Mouse (Mus musculus) midbrain, embryonic 11.5 days (tissue): ENCODE results near the gene Gapdh. TPM values are rescaled to one million over a fixed set of nuclear protein-coding genes. Genes with fewer than 3 reads are reported as not detected.
A peak's percentile ranks its signal among the peaks of the same experiment; 100 is the strongest.

Experiments
- ATAC-seq: fragments of 200-750 bp; cut with Nextera tagmentation; 2 replicates; pipeline ENCODE4 v1.8.0; 2017; ENCODE audit warnings: moderate TSS enrichment, moderate library complexity; ENCODE audit not compliant: low FRiP score
- DNase-seq: peaks from one replicate; pipeline ENCODE4 v3.0.0; 2015; ENCODE audit warnings: low spot score; ENCODE audit errors: missing footprints
- H3K27ac ChIP-seq: fragments of 300-500 bp; sonication (generic); 2 replicates; pipeline ENCODE4 v1.5.1; 2014; ENCODE audit warnings: low read depth, low read length
- H3K27me3 ChIP-seq: fragments of 300-500 bp; sonication (generic); 2 replicates; pipeline ENCODE4 v1.6.1; 2014; ENCODE audit warnings: mild to moderate bottlenecking, low read length, moderate library complexity, mixed read lengths; ENCODE audit not compliant: control insufficient read depth, insufficient read depth
- H3K36me3 ChIP-seq: fragments of 300-500 bp; sonication (generic); 2 replicates; pipeline ENCODE4 v1.6.1; 2014; ENCODE audit warnings: mild to moderate bottlenecking, low read length, moderate library complexity, mixed read lengths; ENCODE audit not compliant: control insufficient read depth, insufficient read depth
- H3K4me1 ChIP-seq: fragments of 300-500 bp; sonication (generic); 2 replicates; pipeline ENCODE4 v1.6.1; 2014; ENCODE audit warnings: low read length; ENCODE audit not compliant: control insufficient read depth, insufficient read depth
- H3K4me2 ChIP-seq: fragments of 300-500 bp; sonication (generic); 2 replicates; pipeline ENCODE4 v1.6.1; 2014; ENCODE audit warnings: mild to moderate bottlenecking, moderate library complexity
- H3K4me3 ChIP-seq: fragments of 300-500 bp; sonication (generic); 2 replicates; pipeline ENCODE4 v1.5.1; 2014; ENCODE audit warnings: low read depth, low read length
- H3K9ac ChIP-seq: fragments of 300-500 bp; sonication (generic); 2 replicates; pipeline ENCODE4 v1.6.1; 2014; ENCODE audit warnings: low read length
- H3K9me3 ChIP-seq: fragments of 300-500 bp; sonication (generic); 2 replicates; pipeline ENCODE4 v1.6.1; 2016; ENCODE audit warnings: low read length; ENCODE audit not compliant: control insufficient read depth
- WGBS: fragments of 180-500 bp; shearing (Covaris S2); extraction: QIAGEN DNeasy Blood & Tissue Kit; methylation state at CpG from one replicate; pipeline ENCODE4 v1.1.7; 2014; 5-methylcytosine and 5-hydroxymethylcytosine counted together
- polyA plus RNA-seq: library from polyadenylated mRNA; unstranded; fragments of >200 nt; fragmentation: Nextera tagmentation; extraction: Ambion mirVana; gene quantifications from 2 replicates; pipeline ENCODE4 v1.2.1, GENCODE M21; 2014

The Gapdh gene
- polyA plus RNA-seq, 1 experiment from 2014 or later: 2,675 TPM

GRCm38 (mm10) chr6:125156903-125157614 is 9.2 kb downstream of the Gapdh start:
- DNase-seq: peak; percentile 92
- Histone ChIP-seq H3K9me3 (no peaks in the 10 kb centered on the region), H3K27me3 (no peaks in the 10 kb centered on the region), H3K36me3 (peaks cover 22% of the 10 kb centered on the region), H3K4me1 (peaks cover 20% of the 10 kb centered on the region), H3K9ac (0 out of 2 replicates have a peak overlapping the region, but pooled peaks have one; percentile 21), H3K4me2 (no peak overlapping the region), H3K27ac (peak overlapping the region; percentile 58), H3K4me3 (no peak overlapping the region)
- WGBS: 27% methylated on average over 7 of the region's 7 CpGs
- ATAC-seq: peak; percentile 57

GRCm38 (mm10) chr6:125156491-125156890 is 9.8 kb downstream of the Gapdh start:
- ATAC-seq (peak; percentile 8; the same call in 1 of the 2 replicates), DNase-seq (no peak)
- H3K9me3 ChIP-seq: no peaks in the 10 kb centered on the region
- no peak overlapping the region; the same call in 1 of the 2 replicates for H3K27ac ChIP-seq
- H3K9ac ChIP-seq: no peak overlapping the region
- H3K36me3 ChIP-seq: peaks cover 20% of the 10 kb centered on the region
- 89% methylated on average over 3 of the region's 3 CpGs for WGBS
- no peaks in the 10 kb centered on the region for H3K27me3 ChIP-seq
- peaks cover 20% of the 10 kb centered on the region for H3K4me1 ChIP-seq
- no peak overlapping the region for H3K4me3 ChIP-seq
- H3K4me2 ChIP-seq: no peak overlapping the region

GRCm38 (mm10) chr6:125155262-125155661 is 11.0 kb downstream of the Gapdh start:
- peaks cover 18% of the 10 kb centered on the region for H3K36me3 ChIP-seq
- H3K4me3 ChIP-seq: no peak overlapping the region
- H3K27ac ChIP-seq: no peak overlapping the region
- WGBS: 87% methylated on average over 8 of the region's 8 CpGs
- DNase-seq: no peak
- no peak overlapping the region for H3K4me2 ChIP-seq
- H3K4me1 ChIP-seq: peaks cover 16% of the 10 kb centered on the region
- no peak for ATAC-seq
- no peaks in the 10 kb centered on the region for H3K27me3 ChIP-seq
- no peaks in the 10 kb centered on the region for H3K9me3 ChIP-seq
- H3K9ac ChIP-seq: no peak overlapping the region

GRCm38 (mm10) chr6:125154550-125154949 is 11.7 kb downstream of the Gapdh start:
- H3K4me2 ChIP-seq: no peak overlapping the region
- ATAC-seq: no peak
- peaks cover 11% of the 10 kb centered on the region for H3K36me3 ChIP-seq

GRCm38 (mm10) chr6:125153682-125154081 is 12.6 kb downstream of the Gapdh start:
- H3K27me3 ChIP-seq: no peaks in the 10 kb centered on the region
- no peak overlapping the region for H3K4me2 ChIP-seq
- H3K27ac ChIP-seq: no peak overlapping the region
- H3K9ac ChIP-seq: no peak overlapping the region
- H3K9me3 ChIP-seq: no peaks in the 10 kb centered on the region
- peaks cover 14% of the 10 kb centered on the region for H3K4me1 ChIP-seq
- no peak for DNase-seq
- peaks cover 6% of the 10 kb centered on the region for H3K36me3 ChIP-seq
- H3K4me3 ChIP-seq: no peak overlapping the region
- no peak for ATAC-seq
- 91% methylated on average over 4 of the region's 4 CpGs for WGBS

More at GRCm38 (mm10) chr6:125154550-125154949, 11.7 kb downstream of the Gapdh start:
- Histone ChIP-seq H3K27ac (no peak overlapping the region), H3K4me3 (no peak overlapping the region), H3K4me1 (peaks cover 14% of the 10 kb centered on the region), H3K9me3 (no peaks in the 10 kb centered on the region), H3K9ac (no peak overlapping the region), H3K27me3 (no peaks in the 10 kb centered on the region)
- no peak for DNase-seq

GRCm38 (mm10) chr6:125153018-125153389 is 13.3 kb downstream of the Gapdh start:
- Histone ChIP-seq H3K4me3 (no peak overlapping the region), H3K4me2 (no peak overlapping the region), H3K9me3 (no peaks in the 10 kb centered on the region), H3K4me1 (peaks cover 18% of the 10 kb centered on the region), H3K36me3 (peaks cover 4% of the 10 kb centered on the region; the same call in 1 of the 2 replicates), H3K27me3 (no peaks in the 10 kb centered on the region), H3K9ac (no peak overlapping the region), H3K27ac (no peak overlapping the region)
- ATAC-seq (no peak), DNase-seq (no peak)
- WGBS: 90% methylated on average over 5 of the region's 5 CpGs

GRCm38 (mm10) chr6:125152212-125153017 is 13.9 kb downstream of the Gapdh start:
- Histone ChIP-seq H3K9me3 (no peaks in the 10 kb centered on the region), H3K9ac (peak overlapping the region; percentile 5; the same call in 1 of the 2 replicates), H3K36me3 (peaks cover 4% of the 10 kb centered on the region; the same call in 1 of the 2 replicates), H3K4me1 (peaks cover 18% of the 10 kb centered on the region), H3K4me3 (no peak overlapping the region), H3K27ac (no peak overlapping the region), H3K4me2 (no peak overlapping the region), H3K27me3 (no peaks in the 10 kb centered on the region)
- no peak for DNase-seq
- no peak for ATAC-seq
- 89% methylated on average over 22 of the region's 22 CpGs for WGBS

- Histone ChIP-seq H3K27me3 (no peaks in the 10 kb centered on the region), H3K4me3 (no peak overlapping the region), H3K27ac (no peak overlapping the region), H3K9me3 (no peaks in the 10 kb centered on the region), H3K4me1 (peaks cover 27% of the 10 kb centered on the region), H3K4me2 (no peak overlapping the region), H3K36me3 (peaks cover 3% of the 10 kb centered on the region; the same call in 1 of the 2 replicates), H3K9ac (no peak overlapping the region)
- no peak for DNase-seq
- 75% methylated on average over 7 of the region's 7 CpGs for WGBS
- no peak for ATAC-seq
Observed at GRCm38 (mm10) chr6:125149569-125149950, 16.7 kb downstream of the Gapdh start.
